Mouse (Mus musculus): ENCODE results near the gene S100g.

Gene S100g

GRCm38 (mm10) chrX:162964383-162964782 lies at the start of gene S100g:
Gene S100g (minus strand): TSS chrX:162964599.
- no peak for DNase-seq (ENCODE audit: low spot score in 2 of 2)

- no peak for DNase-seq (ENCODE audit: low spot score in 2 of 2)
These were observed 27.7 kb upstream of the S100g start for GRCm38 (mm10) chrX:162992121-162992520.

GRCm38 (mm10) chrX:162991396-162991795 lies 27.0 kb upstream of the S100g start:
- no peak for DNase-seq (ENCODE audit: low spot score in 2 of 2)

GRCm38 (mm10) chrX:162986876-162987495 lies 22.6 kb upstream of the S100g start:
- no peak for DNase-seq (ENCODE audit: low spot score in 2 of 2)

GRCm38 (mm10) chrX:162976194-162976593 lies 11.8 kb upstream of the S100g start:
- no peak for DNase-seq (ENCODE audit: low spot score in 2 of 2)

GRCm38 (mm10) chrX:162967456-162967855 lies 3.1 kb upstream of the S100g start:
- no peak for DNase-seq (ENCODE audit: low spot score in 2 of 2)

- no peak for DNase-seq (ENCODE audit: low spot score in 2 of 2)
These were observed 559 bp downstream of the S100g start for GRCm38 (mm10) chrX:162963840-162964239.

GRCm38 (mm10) chrX:162957921-162958320 lies 6.5 kb downstream of the S100g start:
- no peak for DNase-seq (ENCODE audit: low spot score in 2 of 2)

GRCm38 (mm10) chrX:162949811-162950439 lies 14.5 kb downstream of the S100g start:
- peak in 1 of 2 experiments; percentile 60 for DNase-seq (ENCODE audit: low spot score in 2 of 2)

GRCm38 (mm10) chrX:162942027-162942426 lies 22.4 kb downstream of the S100g start:
- no peak for DNase-seq (ENCODE audit: low spot score in 2 of 2)

- no peak for DNase-seq (ENCODE audit: low spot score in 2 of 2)
These were observed 32.9 kb downstream of the S100g start for GRCm38 (mm10) chrX:162931467-162931866.

- no peak for DNase-seq (ENCODE audit: low spot score in 2 of 2)
These were observed 42.8 kb downstream of the S100g start for GRCm38 (mm10) chrX:162921487-162922125.

GRCm38 (mm10) chrX:162915697-162916096 lies 48.7 kb downstream of the S100g start:
- DNase-seq (ENCODE audit: low spot score in 2 of 2), result peak in 1 of 2 experiments; percentile 64

- no peak for DNase-seq (ENCODE audit: low spot score in 2 of 2)
These were observed 50.7 kb downstream of the S100g start for GRCm38 (mm10) chrX:162913651-162914050.

All from left cerebral cortex, adult 9 months (tissue).